Mouse (Mus musculus): Measurements from ENCODE around the gene Trim63. TPM values are rescaled to one million over a fixed set of nuclear protein-coding genes. Genes with fewer than 3 reads are reported as not detected.

Gene Trim63
- polyA plus RNA-seq, 1 experiment from 2014 or later: 0.13 TPM

DNA sequence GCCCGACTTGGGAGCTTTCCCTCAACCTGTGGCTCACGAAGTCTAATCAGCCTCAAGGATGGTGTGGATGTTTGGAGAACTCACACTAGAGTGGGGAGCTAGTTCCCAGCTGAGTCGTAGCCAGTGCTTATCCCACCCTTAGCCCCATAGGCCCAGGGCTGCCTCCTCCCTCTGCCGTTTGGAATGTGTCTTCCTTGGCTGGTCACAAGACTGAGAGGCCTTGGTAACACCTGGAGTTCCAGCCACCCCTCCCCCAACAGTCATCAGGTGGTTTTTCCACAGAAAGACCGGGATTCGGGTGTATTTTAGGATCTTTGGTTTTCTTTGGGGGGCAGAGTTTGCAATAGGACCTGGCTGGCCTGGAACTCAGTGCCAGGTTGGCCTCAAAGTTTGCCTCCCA lies 35.7 kb downstream of the Trim63 start:
- Histone ChIP-seq H3K27me3 (peaks cover 2% of the 10 kb centered on the region; the same call in 1 of the 2 replicates), H3K4me1 (no peaks in the 10 kb centered on the region), H3K27ac (replicated peaks) (no peak overlapping the region), H3K9ac (replicated peaks) (no peak overlapping the region), H3K36me3 (no peaks in the 10 kb centered on the region), H3K9me3 (no peaks in the 10 kb centered on the region), H3K4me2 (replicated peaks) (no peak overlapping the region), H3K4me3 (no peak overlapping the region)
- 90% methylated on average over 6 of the region's 6 CpGs for WGBS
- ATAC-seq (replicated peaks): no peak

DNA sequence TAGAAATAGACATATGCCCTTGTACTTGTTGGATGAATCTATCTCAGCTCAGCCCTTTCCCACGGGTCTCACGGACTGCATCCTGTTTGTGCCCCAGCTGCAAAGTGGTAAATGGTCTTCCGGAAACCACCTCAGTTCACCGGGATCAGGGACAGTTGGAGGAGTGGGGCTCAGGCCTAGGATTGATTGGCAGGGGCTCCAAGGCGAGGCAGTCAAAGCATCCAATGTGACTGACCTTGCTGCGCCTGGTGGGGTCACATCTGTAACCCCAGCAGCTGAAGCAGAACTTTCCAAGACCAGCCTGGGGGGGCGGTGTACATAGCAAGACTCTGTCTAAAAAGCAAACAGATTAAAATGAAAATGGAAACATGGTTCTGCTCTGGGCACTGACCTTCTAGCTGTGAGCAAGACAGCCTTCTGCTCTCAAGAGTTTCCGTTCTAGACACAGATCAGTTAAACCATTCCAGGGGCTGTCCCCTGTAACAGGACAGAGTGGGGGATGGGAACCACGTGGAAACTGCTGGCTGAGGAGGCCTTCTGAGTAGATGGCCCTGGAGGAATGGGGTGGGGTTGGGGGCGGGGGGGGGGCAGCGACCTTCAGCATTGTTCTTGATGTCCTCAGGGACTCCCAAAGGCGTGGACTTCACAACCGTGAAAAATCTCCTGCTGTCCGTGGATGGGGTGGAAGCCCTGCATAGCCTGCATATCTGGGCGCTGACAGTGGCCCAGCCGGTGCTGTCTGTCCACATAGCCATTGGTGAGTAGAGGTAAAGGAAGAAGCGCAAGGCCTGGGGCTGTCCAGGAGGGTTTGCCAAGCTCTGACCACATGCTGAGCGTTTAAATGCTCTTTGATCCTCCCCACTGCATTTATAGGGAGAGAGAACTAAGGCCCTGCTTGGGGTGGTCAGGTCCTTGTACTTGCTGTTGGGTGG lies 36.7 kb downstream of the Trim63 start:
- no peak overlapping the region for H3K9ac ChIP-seq (replicated peaks)
- no peaks in the 10 kb centered on the region for H3K9me3 ChIP-seq
- H3K27ac ChIP-seq (replicated peaks): no peak overlapping the region
- ATAC-seq (replicated peaks): no peak
- no peak overlapping the region for H3K4me3 ChIP-seq
- no peaks in the 10 kb centered on the region for H3K36me3 ChIP-seq
- no peaks in the 10 kb centered on the region for H3K4me1 ChIP-seq
- no peaks in the 10 kb centered on the region for H3K27me3 ChIP-seq
- WGBS: 63% methylated on average over 18 of the region's 18 CpGs
- no peak overlapping the region for H3K4me2 ChIP-seq (replicated peaks)

DNA sequence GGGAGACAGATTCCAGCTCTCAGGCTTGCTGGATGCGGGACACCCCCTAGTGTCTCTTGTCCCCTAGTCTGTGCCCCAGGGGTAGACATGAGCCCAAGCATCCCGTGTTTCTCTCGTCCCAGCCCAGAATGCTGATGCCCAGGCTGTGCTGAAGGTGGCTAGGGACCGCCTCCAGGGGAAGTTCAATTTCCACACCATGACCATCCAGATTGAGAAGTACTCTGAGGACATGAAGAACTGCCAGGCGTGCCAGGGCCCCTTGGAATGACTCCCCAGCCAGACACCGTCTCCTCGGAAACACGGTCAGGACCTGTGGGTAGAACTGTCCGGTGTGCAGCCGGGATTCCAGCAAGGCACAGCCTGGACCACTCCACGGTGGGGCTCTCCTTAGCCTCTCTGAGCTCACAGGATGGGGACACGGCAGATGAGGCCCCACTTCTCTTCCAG lies 37.4 kb downstream of the Trim63 start:
- 75% methylated on average over 12 of the region's 12 CpGs for WGBS
- H3K27me3 ChIP-seq: no peaks in the 10 kb centered on the region
- H3K4me2 ChIP-seq (replicated peaks): no peak overlapping the region
- H3K9me3 ChIP-seq: no peaks in the 10 kb centered on the region
- no peak overlapping the region for H3K27ac ChIP-seq (replicated peaks)
- ATAC-seq (replicated peaks): no peak
- peaks cover 4% of the 10 kb centered on the region for H3K4me1 ChIP-seq
- H3K9ac ChIP-seq (replicated peaks): no peak overlapping the region
- no peak overlapping the region for H3K4me3 ChIP-seq
- no peaks in the 10 kb centered on the region for H3K36me3 ChIP-seq

DNA sequence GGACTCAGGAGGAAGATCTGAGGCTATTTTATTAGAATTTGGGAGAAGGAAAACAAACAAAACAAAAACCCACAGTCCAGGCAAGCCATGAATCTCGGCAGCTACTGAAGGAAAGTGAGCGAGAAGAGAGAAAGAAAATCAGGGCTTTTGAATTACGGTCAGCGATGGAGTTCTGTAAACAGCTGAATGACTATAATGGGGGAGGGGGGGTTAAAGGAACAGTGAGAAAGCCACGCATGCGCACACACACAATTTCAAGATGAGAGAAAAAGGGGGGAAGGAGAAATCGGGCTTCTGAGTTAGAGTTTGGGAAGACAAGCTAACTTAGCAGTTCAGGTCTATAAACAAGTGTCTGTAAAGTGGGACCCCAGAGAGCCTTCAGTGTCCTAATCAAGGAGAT lies 38.0 kb downstream of the Trim63 start:
- no peak overlapping the region for H3K9ac ChIP-seq (replicated peaks)
- H3K27me3 ChIP-seq: no peaks in the 10 kb centered on the region
- H3K36me3 ChIP-seq: no peaks in the 10 kb centered on the region
- H3K27ac ChIP-seq (replicated peaks): no peak overlapping the region
- 70% methylated on average over 7 of the region's 7 CpGs for WGBS
- H3K4me3 ChIP-seq: no peak overlapping the region
- H3K4me2 ChIP-seq (replicated peaks): no peak overlapping the region
- peaks cover 6% of the 10 kb centered on the region for H3K4me1 ChIP-seq
- no peaks in the 10 kb centered on the region for H3K9me3 ChIP-seq
- no peak for ATAC-seq (replicated peaks)

DNA sequence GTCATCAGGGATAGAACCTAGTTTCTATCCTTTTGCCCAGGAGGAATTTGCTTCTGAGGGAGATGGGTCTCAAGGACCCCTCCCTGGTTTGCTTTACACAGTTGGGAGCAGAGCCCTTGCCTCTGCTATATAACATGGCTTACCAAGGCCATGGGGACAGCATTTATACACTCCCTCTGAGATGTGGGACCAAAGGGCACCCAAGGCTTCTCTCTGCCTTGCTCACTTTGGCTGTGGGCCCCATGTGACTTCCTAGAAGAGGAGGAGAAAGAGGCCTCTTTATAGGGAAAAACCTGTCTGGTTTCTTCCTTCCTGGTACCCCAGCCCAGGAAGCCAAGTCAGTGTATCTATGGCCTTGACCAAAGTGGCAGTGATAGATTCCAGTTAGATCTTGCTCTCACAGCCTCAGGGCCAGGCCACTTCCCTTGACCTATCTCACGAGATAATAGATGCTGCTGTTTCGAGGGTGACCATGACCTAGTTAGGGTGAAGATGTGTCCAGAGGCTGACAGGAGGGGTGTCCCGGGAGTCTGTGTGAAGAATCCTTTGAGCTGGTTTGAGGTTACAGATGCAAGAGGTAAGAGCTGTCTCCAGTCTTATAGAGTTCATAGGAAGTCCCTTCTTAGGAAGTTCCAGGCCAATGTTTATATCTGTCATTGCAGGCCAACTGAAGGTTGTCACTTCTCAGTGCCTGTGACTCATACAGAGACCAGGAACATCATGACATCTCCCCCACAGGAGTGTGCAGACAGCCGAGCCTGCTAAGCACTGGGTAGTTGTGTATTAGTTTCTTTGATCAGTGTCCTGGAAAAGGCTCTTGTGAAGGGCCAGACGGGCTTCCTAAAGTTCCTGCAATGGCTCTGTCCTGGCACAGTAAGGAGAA lies 38.8 kb downstream of the Trim63 start:
- no peak overlapping the region for H3K4me3 ChIP-seq
- H3K36me3 ChIP-seq: no peaks in the 10 kb centered on the region
- no peak overlapping the region for H3K9ac ChIP-seq (replicated peaks)
- WGBS: 65% methylated on average over 5 of the region's 5 CpGs
- no peaks in the 10 kb centered on the region for H3K27me3 ChIP-seq
- peaks cover 6% of the 10 kb centered on the region for H3K4me1 ChIP-seq
- ATAC-seq (replicated peaks): no peak
- H3K4me2 ChIP-seq (replicated peaks): no peak overlapping the region
- no peaks in the 10 kb centered on the region for H3K9me3 ChIP-seq
- no peak overlapping the region for H3K27ac ChIP-seq (replicated peaks)

DNA sequence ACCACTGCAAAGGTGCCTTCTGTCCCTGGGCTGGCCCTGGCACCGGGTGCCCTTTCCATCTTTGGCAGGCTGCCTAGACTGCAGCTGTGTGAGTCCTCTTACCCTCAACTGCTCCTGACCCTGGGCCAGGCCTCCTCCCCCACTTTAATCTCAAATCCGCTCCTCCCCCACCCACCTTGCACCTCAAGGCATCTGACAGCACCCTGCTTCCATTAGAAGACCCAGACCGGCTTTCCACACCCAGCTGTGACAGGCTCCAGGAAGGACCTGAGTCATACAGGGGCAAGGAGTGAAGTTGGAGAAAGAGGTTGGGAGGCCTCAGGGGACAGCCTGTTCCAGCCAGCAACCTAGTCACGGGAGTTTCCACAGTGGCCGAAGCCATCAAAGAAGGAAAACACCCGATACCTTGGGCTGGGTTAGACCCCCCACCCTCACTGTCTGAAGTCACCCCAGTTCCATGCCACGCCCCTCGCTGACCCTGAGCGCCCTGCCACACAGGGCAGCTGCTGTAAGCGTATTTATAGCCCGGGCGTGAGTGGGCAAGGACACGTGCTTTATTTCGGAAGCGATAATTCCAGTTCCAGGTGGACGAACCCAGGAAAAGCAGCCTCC lies 41.0 kb downstream of the Trim63 start:
- Histone ChIP-seq H3K27ac (replicated peaks) (no peak overlapping the region), H3K4me2 (replicated peaks) (no peak overlapping the region), H3K9ac (replicated peaks) (0 out of 2 replicates have a peak overlapping the region, but pooled peaks have one; percentile 10), H3K4me3 (no peak overlapping the region), H3K36me3 (no peaks in the 10 kb centered on the region), H3K9me3 (no peaks in the 10 kb centered on the region), H3K27me3 (no peaks in the 10 kb centered on the region), H3K4me1 (peaks cover 6% of the 10 kb centered on the region)
- no peak for ATAC-seq (replicated peaks)
- WGBS: 58% methylated on average over 16 of the region's 16 CpGs

DNA sequence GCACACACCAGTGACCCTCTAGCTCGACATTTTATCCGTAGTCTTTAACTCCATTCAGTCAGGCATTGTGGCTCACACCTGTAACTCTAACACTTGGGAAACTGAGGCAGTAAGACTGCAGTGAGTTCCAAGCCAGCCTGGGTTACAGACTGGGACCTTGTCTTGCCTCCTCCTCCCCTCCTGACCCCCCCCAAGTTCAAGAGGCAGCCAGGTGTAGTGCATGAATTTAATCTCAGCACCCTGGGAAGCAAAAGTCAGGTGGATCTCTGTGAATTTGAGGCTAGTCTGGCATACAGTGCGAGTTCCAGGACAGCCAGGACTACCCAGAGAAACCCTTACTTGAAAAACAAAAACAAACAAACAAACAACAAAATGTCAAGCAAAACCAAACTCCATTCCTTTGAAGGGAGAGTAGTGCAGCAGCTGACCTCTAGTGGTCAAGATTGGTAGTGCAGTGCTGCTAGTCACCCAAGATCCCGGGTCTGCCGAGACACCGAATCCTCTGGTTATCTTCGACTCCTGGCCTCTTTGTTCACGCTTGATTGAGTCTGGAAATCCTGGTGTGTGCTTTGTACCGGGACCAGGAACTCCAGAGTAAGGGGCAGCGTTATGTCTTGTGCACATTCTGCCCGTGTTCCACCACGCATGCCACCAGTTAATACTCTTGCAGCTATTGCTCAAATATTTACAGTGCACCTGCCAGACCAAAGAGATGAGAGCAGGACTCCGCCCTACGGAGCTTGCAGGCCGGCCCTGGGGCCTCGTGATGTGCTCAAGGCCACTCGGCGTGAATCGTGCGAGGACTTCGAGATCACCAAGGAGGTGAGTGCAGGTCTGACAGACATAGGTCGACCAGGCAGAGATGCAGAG lies 41.9 kb downstream of the Trim63 start:
- Histone ChIP-seq H3K4me3 (peak overlapping the region; percentile 31), H3K9ac (replicated peaks) (peak overlapping the region; percentile 34), H3K4me1 (peaks cover 6% of the 10 kb centered on the region), H3K27me3 (no peaks in the 10 kb centered on the region), H3K9me3 (no peaks in the 10 kb centered on the region), H3K36me3 (no peaks in the 10 kb centered on the region), H3K27ac (replicated peaks) (no peak overlapping the region), H3K4me2 (replicated peaks) (peak overlapping the region; percentile 44)
- 21% methylated on average over 22 of the region's 22 CpGs for WGBS
- peak; percentile 38; the same call in 1 of the 2 replicates for ATAC-seq (replicated peaks)

DNA sequence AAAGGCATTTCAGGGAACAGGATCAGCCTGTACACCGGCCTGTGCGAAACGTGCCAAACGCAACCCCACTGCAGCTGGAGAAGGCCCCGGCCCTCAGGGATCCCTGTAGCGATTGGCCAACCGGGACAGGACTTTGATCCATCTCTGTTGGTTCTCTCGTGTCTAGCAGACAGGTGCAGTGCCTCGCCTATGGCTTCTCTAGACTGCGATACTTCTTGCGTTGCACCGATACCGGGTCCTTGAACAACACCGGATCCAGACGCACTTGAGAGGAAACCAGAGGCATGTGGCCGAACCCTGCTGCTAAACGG lies 42.5 kb downstream of the Trim63 start:
- H3K27me3 ChIP-seq: no peaks in the 10 kb centered on the region
- 38% methylated on average over 17 of the region's 17 CpGs for WGBS

DNA sequence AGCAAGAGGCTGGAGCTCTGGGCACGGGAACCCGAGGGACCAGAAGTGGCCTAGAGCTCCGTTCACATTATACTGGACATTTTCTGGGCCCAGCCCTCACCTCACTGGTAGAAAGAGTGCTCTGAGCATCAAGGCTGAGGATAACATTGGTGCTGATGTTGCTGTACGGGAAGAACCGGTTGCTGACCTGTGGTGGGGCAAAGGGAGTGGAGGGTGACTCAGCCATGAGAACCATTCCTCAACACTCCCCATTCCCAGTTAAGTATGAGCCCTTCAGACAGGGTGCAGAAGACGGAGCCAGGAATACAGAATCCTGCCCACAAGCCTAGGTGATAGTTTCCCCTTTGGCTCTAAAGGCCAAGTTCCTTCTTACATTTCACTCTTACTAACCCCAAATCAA lies 44.7 kb downstream of the Trim63 start:
- Histone ChIP-seq H3K4me2 (replicated peaks) (no peak overlapping the region), H3K27me3 (no peaks in the 10 kb centered on the region), H3K9me3 (no peaks in the 10 kb centered on the region), H3K4me1 (peaks cover 6% of the 10 kb centered on the region), H3K9ac (replicated peaks) (no peak overlapping the region), H3K4me3 (no peak overlapping the region), H3K36me3 (no peaks in the 10 kb centered on the region), H3K27ac (replicated peaks) (no peak overlapping the region)
- 89% methylated on average over 6 of the region's 6 CpGs for WGBS
- ATAC-seq (replicated peaks): no peak

More for the DNA sequence above, 42.5 kb downstream of the Trim63 start:
- Histone ChIP-seq H3K9ac (replicated peaks) (peak overlapping the region; percentile 34), H3K4me1 (peaks cover 6% of the 10 kb centered on the region), H3K36me3 (no peaks in the 10 kb centered on the region), H3K4me2 (replicated peaks) (peak overlapping the region; percentile 44), H3K4me3 (peak overlapping the region; percentile 31), H3K9me3 (no peaks in the 10 kb centered on the region), H3K27ac (replicated peaks) (no peak overlapping the region)
- ATAC-seq (replicated peaks): no peak

DNA sequence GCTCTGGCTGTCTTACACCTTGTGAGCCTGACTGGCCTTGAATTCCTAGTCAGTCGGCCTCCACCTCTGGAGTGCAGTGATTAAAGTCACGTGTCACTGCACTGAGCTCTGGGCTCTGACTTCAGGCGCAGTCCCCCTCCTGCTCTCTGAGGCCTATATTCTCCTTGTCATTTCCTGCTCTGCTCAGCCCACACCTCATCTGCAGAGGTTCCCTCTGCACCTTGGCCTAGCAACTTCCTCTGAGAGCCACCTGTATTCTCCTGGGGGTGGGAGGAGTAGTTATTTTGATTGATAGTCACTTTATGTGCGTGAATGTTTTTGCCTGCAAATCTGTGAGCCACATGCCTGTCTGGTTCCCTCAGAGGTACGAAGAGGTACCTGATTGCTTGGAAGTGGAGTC lies 46.3 kb downstream of the Trim63 start:
- no peaks in the 10 kb centered on the region for H3K36me3 ChIP-seq
- no peaks in the 10 kb centered on the region for H3K9me3 ChIP-seq
- no peak overlapping the region for H3K9ac ChIP-seq (replicated peaks)
- WGBS: 49% methylated on average over 5 of the region's 5 CpGs
- ATAC-seq (replicated peaks): no peak
- no peak overlapping the region for H3K4me2 ChIP-seq (replicated peaks)
- no peak overlapping the region for H3K4me3 ChIP-seq
- H3K4me1 ChIP-seq: peaks cover 6% of the 10 kb centered on the region
- no peak overlapping the region for H3K27ac ChIP-seq (replicated peaks)
- no peaks in the 10 kb centered on the region for H3K27me3 ChIP-seq

DNA sequence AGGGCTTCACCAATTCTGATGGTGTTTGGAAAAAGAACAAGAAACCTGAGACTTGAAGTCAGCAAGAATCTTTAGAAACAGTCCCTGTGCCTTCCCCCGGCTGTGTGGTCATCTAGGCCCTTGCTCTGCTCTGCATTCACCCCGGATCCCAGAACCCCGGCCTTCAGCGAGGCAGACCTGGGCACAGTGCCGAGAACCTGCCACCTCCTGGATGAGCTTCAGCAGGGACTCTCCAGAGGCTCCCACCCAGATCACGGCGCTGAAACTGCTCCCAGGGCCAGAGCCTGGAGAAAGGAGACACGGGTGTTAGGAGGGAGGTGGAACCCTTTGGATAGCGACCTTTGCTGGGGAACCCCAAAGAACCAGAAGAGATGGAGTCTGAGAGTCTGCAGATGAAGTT lies 47.2 kb downstream of the Trim63 start:
- 71% methylated on average over 9 of the region's 9 CpGs for WGBS
- Histone ChIP-seq H3K4me3 (no peak overlapping the region), H3K9ac (replicated peaks) (no peak overlapping the region), H3K9me3 (no peaks in the 10 kb centered on the region), H3K27ac (replicated peaks) (no peak overlapping the region), H3K27me3 (no peaks in the 10 kb centered on the region), H3K36me3 (no peaks in the 10 kb centered on the region), H3K4me1 (peaks cover 3% of the 10 kb centered on the region), H3K4me2 (replicated peaks) (no peak overlapping the region)
- no peak for ATAC-seq (replicated peaks)

Data from forebrain, embryonic 15.5 days (tissue).